Mouse (Mus musculus) adrenal gland (tissue): ENCODE results near the gene St8sia2.

ENCODE experiments used
- intact Hi-C: fragments of 180-260 bp; cut with DNase I; formaldehyde crosslinking; loops from one replicate; pipeline ENCODE4 v1.15.1; 2025
- long read RNA-seq, 2 experiments: library from polyadenylated mRNA; unstranded; transcript quantifications; one replicate each; pipeline ENCODE4 v2.0.0; 2020; ENCODE audit warnings: borderline replicate concordance in 1 of 2; ENCODE audit not compliant: insufficient replicate concordance in 1 of 2

The St8sia2 gene
- long read RNA-seq, experiment 1, result 0 reads
- long read RNA-seq, experiment 2, result 0 reads

GRCm38 (mm10) chr7:74013601-74014175, at the start of gene St8sia2:
Gene St8sia2, minus strand, starts transcription at chr7:74013690.
- intact Hi-C loops, result loop anchor here (10.0 kb wide), 1 partner anchor 269 kb away; the partner anchor contains the start of gene Fam174b

GRCm38 (mm10) chr7:74061076-74061475, 47.6 kb upstream of the St8sia2 start:
- intact Hi-C loops, result no loop called here

- intact Hi-C loops, result no loop called here
These were observed 46.9 kb upstream of the St8sia2 start for GRCm38 (mm10) chr7:74060306-74060946.

GRCm38 (mm10) chr7:74059684-74060083, 46.2 kb upstream of the St8sia2 start:
- intact Hi-C loops, result no loop called here

GRCm38 (mm10) chr7:74055753-74056152, 42.3 kb upstream of the St8sia2 start:
- intact Hi-C loops, result no loop called here

GRCm38 (mm10) chr7:74047591-74047990, 34.1 kb upstream of the St8sia2 start:
- intact Hi-C loops, result no loop called here

GRCm38 (mm10) chr7:74045166-74045957, 31.9 kb upstream of the St8sia2 start:
- intact Hi-C loops, result no loop called here

GRCm38 (mm10) chr7:74043562-74044138, 30.2 kb upstream of the St8sia2 start:
- intact Hi-C loops, result no loop called here

- intact Hi-C loops, result loop anchor here (5.0 kb wide), 1 partner anchor 368 kb away; no protein-coding TSS in a partner anchor
These were observed 11.5 kb upstream of the St8sia2 start for GRCm38 (mm10) chr7:74025007-74025406.

GRCm38 (mm10) chr7:74024171-74024570, 10.7 kb upstream of the St8sia2 start:
- intact Hi-C loops, result no loop called here

GRCm38 (mm10) chr7:74022571-74022970, 9.1 kb upstream of the St8sia2 start:
- intact Hi-C loops, result no loop called here

GRCm38 (mm10) chr7:74021771-74022170, 8.3 kb upstream of the St8sia2 start:
- intact Hi-C loops, result no loop called here

- intact Hi-C loops, result loop anchor here (10.0 kb wide), 1 partner anchor 272 kb away; the partner anchor contains the start of gene Fam174b
These were observed 3.1 kb upstream of the St8sia2 start for GRCm38 (mm10) chr7:74016613-74017012.

GRCm38 (mm10) chr7:74012858-74013600, 461 bp downstream of the St8sia2 start:
- intact Hi-C loops, result loop anchor here (10.0 kb wide), 1 partner anchor 268 kb away; the partner anchor contains the start of gene Fam174b

- intact Hi-C loops, result loop anchor here (10.0 kb wide), 1 partner anchor 267 kb away; the partner anchor contains the start of gene Fam174b
These were observed 1.3 kb downstream of the St8sia2 start for GRCm38 (mm10) chr7:74011976-74012857.

GRCm38 (mm10) chr7:74008946-74009542, 4.4 kb downstream of the St8sia2 start:
- intact Hi-C loops, result no loop called here

GRCm38 (mm10) chr7:74006775-74007371, 6.6 kb downstream of the St8sia2 start:
- intact Hi-C loops, result no loop called here

- intact Hi-C loops, result no loop called here
These were observed 7.1 kb downstream of the St8sia2 start for GRCm38 (mm10) chr7:74006364-74006763.
